Mouse (Mus musculus) adrenal gland, postnatal 4 days (tissue): ENCODE measurements around the gene Ttll4. TPM values are rescaled to one million over a fixed set of nuclear protein-coding genes. Genes with fewer than 3 reads are reported as not detected.

ENCODE experiments used
- DNase-seq, 2 experiments: peaks; one replicate each; pipeline ENCODE4 v3.0.0; 2021 to 2022; ENCODE audit warnings: low spot score in 2 of 2, mixed read lengths in 2 of 2
- total RNA-seq, 2 experiments: library from RNA; stranded (reverse); gene quantifications; 2 replicates each; pipeline ENCODE4 v1.2.3; 2021

Gene Ttll4
- total RNA-seq, 2 experiments from 2014 or later = 27.8 to 30.2 TPM

DNA sequence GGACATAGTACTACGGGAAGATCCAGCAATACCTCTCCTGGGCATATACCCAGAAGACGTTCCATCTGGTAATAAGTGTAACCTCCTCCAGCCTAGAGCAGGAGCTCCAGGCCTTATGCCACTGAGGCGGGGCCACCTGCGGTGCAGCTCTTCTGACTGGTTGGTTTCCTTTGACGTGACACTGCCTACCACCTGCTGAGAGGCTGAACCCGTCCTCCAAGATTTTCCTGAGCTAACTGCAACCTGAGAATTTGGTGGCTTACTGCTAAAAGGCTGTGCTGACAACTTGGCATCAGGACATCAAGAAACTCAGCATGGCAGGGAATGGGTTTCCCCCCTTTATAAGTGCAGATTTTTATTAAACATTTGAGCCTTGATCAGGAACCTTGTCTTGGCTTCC is 48.0 kb downstream of the Ttll4 start:
- DNase-seq = no peak

GRCm38 (mm10) chr1:74712046-74712445 is 50.5 kb downstream of the Ttll4 start:
- no peak for DNase-seq

- no peak for DNase-seq
Measured at GRCm38 (mm10) chr1:74712461-74713098, 51.0 kb downstream of the Ttll4 start.

DNA sequence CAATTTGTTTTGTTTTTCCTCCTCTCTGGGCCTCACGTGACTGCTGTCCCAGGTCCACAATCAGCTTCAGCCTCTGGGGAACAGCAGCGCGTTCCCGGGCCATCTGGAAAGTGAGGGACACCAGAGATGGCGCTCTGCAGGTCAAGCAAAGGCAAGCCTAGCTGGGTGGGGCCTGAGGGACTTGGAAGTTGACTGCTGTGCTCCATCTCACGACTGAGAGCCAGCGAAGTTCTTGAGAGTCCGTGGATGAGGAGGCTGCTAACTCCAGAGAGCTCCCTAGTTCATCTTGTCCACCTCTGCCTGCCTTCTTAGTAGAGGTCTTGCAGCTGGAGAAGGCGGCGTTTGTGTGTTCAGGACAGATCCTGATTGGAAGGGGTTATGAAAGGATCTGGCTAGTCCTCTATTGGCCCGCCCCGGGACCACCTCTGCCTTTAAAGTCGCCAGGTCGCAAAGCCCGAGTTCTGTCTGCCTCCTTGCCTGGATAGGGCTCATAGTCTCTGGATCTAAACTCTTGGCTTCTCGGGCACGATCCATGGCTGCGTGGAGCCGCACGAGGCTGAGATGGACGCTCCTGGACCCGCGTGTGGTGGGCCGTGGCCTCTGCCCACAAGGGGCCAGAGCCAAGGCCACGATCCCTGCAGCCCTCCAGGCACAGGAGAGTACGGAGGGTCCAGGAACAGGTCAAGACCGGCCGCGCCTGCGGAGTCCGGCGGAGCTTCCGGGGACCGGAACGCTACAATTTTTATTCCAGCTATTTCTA is 51.7 kb downstream of the Ttll4 start, which contains the start of gene Cyp27a1:
Gene Cyp27a1 (plus strand): TSS at position 476 of the 760 bp plus-strand sequence.
- peak in 1 of 2 experiments; percentile 26 for DNase-seq

DNA sequence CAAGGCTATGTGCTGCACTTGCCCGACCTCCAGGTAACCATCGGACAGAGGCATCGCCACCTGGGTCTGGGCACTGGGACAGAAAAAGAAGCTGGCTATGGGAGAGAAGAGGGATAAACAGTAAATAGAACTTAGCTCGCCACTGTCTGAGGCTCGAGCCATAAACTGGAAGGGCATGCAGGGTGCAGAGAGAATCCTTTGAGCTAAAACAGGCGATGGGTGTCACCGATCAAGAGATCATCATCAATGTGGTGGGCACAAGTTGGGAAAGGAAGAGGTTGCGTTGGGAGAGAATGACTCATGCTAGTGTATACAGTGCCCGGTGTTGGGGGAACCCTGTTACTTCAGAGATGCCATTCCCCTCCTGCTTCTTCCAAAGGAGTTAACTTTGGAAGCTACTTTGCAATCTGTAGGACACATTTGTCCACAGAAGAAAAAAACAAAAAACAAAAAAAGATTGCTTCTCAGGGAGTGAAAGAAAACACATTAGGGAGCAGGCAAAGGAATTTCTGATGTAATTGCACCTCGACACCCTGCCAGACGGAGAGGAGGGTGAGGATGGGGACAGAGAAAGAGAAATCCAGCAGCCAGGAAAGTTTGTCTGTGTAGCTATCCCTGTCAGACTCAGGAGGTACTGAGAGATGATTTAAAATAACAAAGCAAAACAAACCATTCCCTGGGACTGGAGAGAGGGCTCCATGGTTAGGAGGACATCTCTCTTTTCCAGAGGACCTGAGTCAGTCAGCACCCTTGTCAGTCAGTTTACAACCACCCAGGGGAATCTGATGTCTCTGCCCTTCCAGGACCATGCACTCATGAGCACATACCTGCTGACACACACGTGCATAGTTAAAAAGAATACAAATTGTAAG is 52.5 kb downstream of the Ttll4 start:
- no peak for DNase-seq

DNA sequence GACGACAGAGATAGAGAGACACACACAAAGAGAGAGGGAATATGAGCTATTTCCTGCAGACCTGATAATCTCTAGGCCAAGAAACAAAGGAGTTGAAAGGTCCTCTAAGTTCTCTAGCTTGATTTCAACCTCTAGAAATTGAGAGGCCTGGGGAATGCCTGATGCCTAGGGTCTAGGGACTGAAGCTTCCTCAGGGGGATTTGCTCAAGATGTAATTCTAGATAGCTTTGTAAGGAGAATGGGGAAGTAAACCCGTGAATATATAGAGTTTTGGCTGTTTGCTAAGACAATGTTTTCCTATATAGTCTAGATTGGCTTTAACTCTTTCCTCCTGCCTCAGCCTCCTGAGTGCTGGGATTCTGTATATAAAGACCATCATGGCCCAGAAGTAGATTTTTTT is 53.4 kb downstream of the Ttll4 start:
- no peak for DNase-seq

DNA sequence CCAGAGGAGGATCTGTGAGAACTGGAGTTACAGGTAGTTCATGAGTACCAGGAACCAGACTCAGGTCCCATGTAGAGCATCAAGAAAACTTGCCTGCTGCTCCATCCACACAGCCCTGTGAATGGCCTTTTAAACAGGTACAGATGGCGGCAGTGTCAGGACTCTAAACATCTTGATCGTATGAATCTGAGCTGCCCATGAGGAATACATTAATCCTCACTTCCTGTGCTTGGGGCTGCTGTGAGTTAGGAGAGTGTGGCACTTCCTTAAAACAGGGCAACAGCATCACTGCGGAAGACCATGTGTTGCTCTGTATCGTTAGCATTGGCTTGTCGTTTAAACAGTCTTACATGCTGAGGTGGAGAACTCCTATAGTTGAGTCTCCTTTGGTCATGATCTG is 53.9 kb downstream of the Ttll4 start:
- no peak for DNase-seq

DNA sequence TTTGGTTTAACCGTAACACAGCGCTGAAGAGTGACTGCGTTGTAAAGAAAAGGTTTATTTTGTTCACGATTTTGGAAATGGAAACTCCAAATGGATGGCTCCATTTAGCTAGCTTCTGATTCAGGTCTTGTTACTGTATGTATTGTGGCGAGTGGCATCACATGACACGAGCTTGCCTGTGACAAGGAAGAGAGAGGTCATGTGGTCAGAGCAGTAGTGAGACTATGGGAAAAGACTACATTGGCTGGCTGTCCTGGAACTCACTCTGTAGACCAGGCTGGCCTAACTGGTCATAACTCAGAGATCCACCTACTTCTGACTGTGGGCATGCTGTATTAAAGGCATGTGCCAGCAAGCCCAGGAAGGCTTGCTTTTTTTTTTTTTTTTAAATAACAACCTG is 54.3 kb downstream of the Ttll4 start:
- no peak for DNase-seq

DNA sequence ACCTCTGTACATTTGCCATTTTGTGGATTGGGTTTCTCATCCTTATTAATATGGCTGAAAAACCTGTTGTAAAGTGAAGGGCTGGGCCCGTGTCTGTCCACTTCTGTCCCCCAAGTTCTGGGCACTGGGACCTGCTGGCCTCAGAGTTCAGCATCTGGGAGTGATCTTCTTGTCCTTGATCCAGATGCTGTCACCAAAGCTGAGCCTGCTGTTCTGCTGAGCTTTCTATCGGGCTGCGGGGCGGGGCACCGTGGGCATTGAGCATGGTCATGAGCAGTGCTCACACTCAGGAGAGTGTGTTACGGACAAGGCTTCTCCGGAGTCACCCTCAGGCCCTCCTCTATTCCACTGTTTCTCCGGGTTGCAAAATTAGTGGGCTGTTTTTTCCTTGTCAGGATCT is 56.6 kb downstream of the Ttll4 start:
- no peak for DNase-seq

GRCm38 (mm10) chr1:74719281-74719680 is 57.7 kb downstream of the Ttll4 start:
- DNase-seq = no peak

- DNase-seq = no peak
Measured at GRCm38 (mm10) chr1:74721657-74722056, 60.1 kb downstream of the Ttll4 start.

GRCm38 (mm10) chr1:74723748-74724147 is 62.2 kb downstream of the Ttll4 start:
- DNase-seq = no peak

DNA sequence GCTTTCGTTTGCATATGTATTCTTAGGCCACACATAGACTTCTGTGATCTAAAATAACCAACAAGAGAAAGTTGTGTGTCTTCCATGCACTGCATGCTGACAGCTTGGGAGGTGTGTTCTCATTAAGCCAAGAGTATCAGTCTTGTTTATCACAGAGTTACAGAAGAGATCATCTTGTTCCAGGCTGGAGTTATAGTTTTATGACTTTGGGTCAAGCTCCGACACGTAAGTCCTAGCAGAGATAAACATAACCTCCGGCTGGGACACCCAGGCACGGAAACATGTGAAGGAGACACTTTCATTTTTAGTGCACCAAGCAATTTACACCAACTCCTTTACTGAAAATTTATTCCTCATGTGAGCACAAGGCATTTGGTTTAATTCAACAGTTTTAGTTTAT is 64.6 kb downstream of the Ttll4 start:
- no peak for DNase-seq

DNA sequence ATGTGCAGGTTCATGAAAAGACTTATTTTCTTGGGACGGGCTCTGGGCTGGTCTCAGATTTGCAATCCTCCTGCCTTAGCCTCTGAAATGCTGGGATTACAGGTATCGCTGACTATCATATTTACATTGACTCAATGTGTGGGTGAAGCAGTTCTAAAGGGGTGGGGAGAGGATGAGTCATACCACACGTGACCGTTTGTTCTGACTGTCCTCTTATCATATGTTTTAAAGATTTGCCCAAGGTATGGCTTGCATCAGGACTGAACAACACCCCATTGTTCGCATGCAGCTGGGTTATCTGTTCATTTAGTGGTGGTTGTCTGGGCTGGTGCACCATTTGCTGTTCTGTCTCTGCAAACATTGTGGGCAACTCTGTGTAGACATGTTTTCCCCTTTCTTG is 65.1 kb downstream of the Ttll4 start:
- no peak for DNase-seq

- no peak for DNase-seq
Measured at GRCm38 (mm10) chr1:74728446-74728845, 66.9 kb downstream of the Ttll4 start.

DNA sequence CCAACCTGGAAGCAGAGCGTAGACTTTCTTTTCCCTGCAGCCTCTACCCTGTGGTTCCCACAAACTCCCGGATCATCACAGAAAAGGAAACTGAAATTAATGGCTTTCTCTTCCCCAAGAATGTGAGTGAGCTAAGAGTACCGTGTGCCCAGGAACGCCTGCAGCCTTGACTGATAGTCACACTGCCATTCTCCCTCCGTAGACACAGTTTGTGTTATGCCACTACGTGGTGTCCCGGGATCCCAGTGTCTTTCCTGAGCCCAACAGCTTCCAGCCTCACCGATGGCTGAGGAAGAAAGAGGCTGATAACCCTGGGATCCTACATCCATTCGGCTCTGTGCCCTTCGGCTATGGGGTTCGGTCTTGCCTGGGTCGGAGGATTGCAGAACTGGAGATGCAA is 75.4 kb downstream of the Ttll4 start:
- no peak for DNase-seq

GRCm38 (mm10) chr1:74737500-74737899 is 76.0 kb downstream of the Ttll4 start:
- DNase-seq = no peak

DNA sequence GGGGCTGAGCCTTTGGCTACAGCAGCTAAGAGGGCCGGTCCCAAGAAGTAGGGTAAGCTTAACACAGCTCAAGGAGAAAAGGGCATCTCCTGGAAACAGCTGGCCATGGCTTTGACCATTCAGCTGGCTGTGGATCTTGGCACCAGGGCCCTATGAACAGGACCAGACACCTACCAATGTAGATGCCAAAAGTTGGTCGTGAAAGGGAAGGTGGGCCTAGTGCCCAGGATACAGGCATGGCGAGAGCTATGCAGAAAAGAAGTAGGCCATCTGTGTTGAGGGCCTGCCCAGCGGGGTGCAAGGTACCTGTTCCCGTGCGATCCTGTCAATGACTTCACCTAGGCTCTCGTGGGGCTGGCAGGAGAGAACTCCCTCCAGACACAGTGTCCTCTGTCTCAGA is 79.3 kb downstream of the Ttll4 start:
- DNase-seq = no peak

- DNase-seq = no peak
Measured at GRCm38 (mm10) chr1:74747335-74747734, 85.8 kb downstream of the Ttll4 start.

GRCm38 (mm10) chr1:74748643-74749271 is 87.2 kb downstream of the Ttll4 start, which contains the start of gene Prkag3:
Gene Prkag3, minus strand, starts transcription at chr1:74749221.
- peak; percentile 22 to 44 for DNase-seq

- DNase-seq = no peak
Measured at GRCm38 (mm10) chr1:74749301-74749700, 87.8 kb downstream of the Ttll4 start.
